Mouse (Mus musculus): ENCODE measurements at regions not wholly inside any gene's neighbourhood (a gene's known extent, or its start where the extent isn't known, plus 50 kb on each side); places are given as distances from the start of the nearest gene placed in this dataset.
"Not testable (repeated sequence)": the region's sequence is repeated elsewhere in the genome, so short reads cannot be mapped to it uniquely, and the experiment has no call there.

GRCm38 (mm10) chr15:89730320-89730719, 111.3 kb downstream of the Syt10 start:
- peak; percentile 78 for DNase-seq (ENCODE audit: low spot score)
- H3K4me2 ChIP-seq (ENCODE audit: low read depth, low read length, severe bottlenecking): no peak overlapping the region
- peak; percentile 53 for ATAC-seq (replicated peaks; ENCODE audit: low FRiP score)
- H3K4me1 ChIP-seq (replicated peaks; ENCODE audit: control insufficient read depth, insufficient read depth, low read length): no peaks in the 10 kb centered on the region
- H3K9me3 ChIP-seq (ENCODE audit: control insufficient read depth, low read length): no peaks in the 10 kb centered on the region
- H3K4me3 ChIP-seq (ENCODE audit: low read depth, low read length): no peak overlapping the region
- no peaks in the 10 kb centered on the region for H3K36me3 ChIP-seq (ENCODE audit: control insufficient read depth, insufficient read depth, low read length)
- H3K27ac ChIP-seq (ENCODE audit: low read depth, low read length): no peak overlapping the region
- 31% methylated on average over 6 of the region's 6 CpGs for WGBS
- no peak overlapping the region for H3K9ac ChIP-seq (ENCODE audit: low read length)
- no peaks in the 10 kb centered on the region for H3K27me3 ChIP-seq (ENCODE audit: control insufficient read depth, insufficient read depth, low read length)

GRCm38 (mm10) chr15:89724356-89724755, 117.3 kb downstream of the Syt10 start:
- no peaks in the 10 kb centered on the region for H3K4me1 ChIP-seq (replicated peaks; ENCODE audit: control insufficient read depth, insufficient read depth, low read length)
- no peak overlapping the region for H3K27ac ChIP-seq (ENCODE audit: low read depth, low read length)
- ATAC-seq (replicated peaks; ENCODE audit: low FRiP score) (no peak), DNase-seq (ENCODE audit: low spot score) (no peak)
- H3K9ac ChIP-seq (ENCODE audit: low read length): no peak overlapping the region
- no peaks in the 10 kb centered on the region for H3K27me3 ChIP-seq (ENCODE audit: control insufficient read depth, insufficient read depth, low read length)
- 64% methylated on average over 12 of the region's 12 CpGs for WGBS
- H3K9me3 ChIP-seq (ENCODE audit: control insufficient read depth, low read length): no peaks in the 10 kb centered on the region
- H3K4me3 ChIP-seq (ENCODE audit: low read depth, low read length): no peak overlapping the region
- no peaks in the 10 kb centered on the region for H3K36me3 ChIP-seq (ENCODE audit: control insufficient read depth, insufficient read depth, low read length)
- no peak overlapping the region for H3K4me2 ChIP-seq (ENCODE audit: low read depth, low read length, severe bottlenecking)

GRCm38 (mm10) chr15:89697221-89697620, 105.5 kb upstream of the Rabl2 start:
- Histone ChIP-seq H3K27me3 (ENCODE audit: control insufficient read depth, insufficient read depth, low read length) (no peaks in the 10 kb centered on the region), H3K4me3 (ENCODE audit: low read depth, low read length) (no peak overlapping the region), H3K9me3 (ENCODE audit: control insufficient read depth, low read length) (peaks cover 2% of the 10 kb centered on the region; the same call in 1 of the 2 replicates), H3K9ac (ENCODE audit: low read length) (no peak overlapping the region), H3K4me2 (ENCODE audit: low read depth, low read length, severe bottlenecking) (no peak overlapping the region), H3K4me1 (replicated peaks; ENCODE audit: control insufficient read depth, insufficient read depth, low read length) (no peaks in the 10 kb centered on the region), H3K27ac (ENCODE audit: low read depth, low read length) (no peak overlapping the region), H3K36me3 (ENCODE audit: control insufficient read depth, insufficient read depth, low read length) (no peaks in the 10 kb centered on the region)
- 88% methylated on average over 2 of the region's 2 CpGs for WGBS
- no peak for ATAC-seq (replicated peaks; ENCODE audit: low FRiP score)
- no peak for DNase-seq (ENCODE audit: low spot score)

- Histone ChIP-seq H3K36me3 (ENCODE audit: control insufficient read depth, insufficient read depth, low read length) (no peaks in the 10 kb centered on the region), H3K27me3 (ENCODE audit: control insufficient read depth, insufficient read depth, low read length) (no peaks in the 10 kb centered on the region), H3K4me2 (ENCODE audit: low read depth, low read length, severe bottlenecking) (no peak overlapping the region), H3K4me1 (replicated peaks; ENCODE audit: control insufficient read depth, insufficient read depth, low read length) (no peaks in the 10 kb centered on the region), H3K27ac (ENCODE audit: low read depth, low read length) (no peak overlapping the region), H3K4me3 (ENCODE audit: low read depth, low read length) (no peak overlapping the region), H3K9me3 (ENCODE audit: control insufficient read depth, low read length) (no peaks in the 10 kb centered on the region), H3K9ac (ENCODE audit: low read length) (no peak overlapping the region)
- DNase-seq (ENCODE audit: low spot score): no peak
- ATAC-seq (replicated peaks; ENCODE audit: low FRiP score): no peak
Measured at GRCm38 (mm10) chr15:89676366-89676765, 84.6 kb upstream of the Rabl2 start.

- H3K4me1 ChIP-seq (replicated peaks; ENCODE audit: control insufficient read depth, insufficient read depth, low read length); H3K4me3 ChIP-seq (ENCODE audit: low read depth, low read length); H3K9ac ChIP-seq (ENCODE audit: low read length); H3K4me2 ChIP-seq (ENCODE audit: low read depth, low read length, severe bottlenecking); ATAC-seq (replicated peaks; ENCODE audit: low FRiP score); H3K9me3 ChIP-seq (ENCODE audit: control insufficient read depth, low read length); DNase-seq (ENCODE audit: low spot score); H3K27me3 ChIP-seq (ENCODE audit: control insufficient read depth, insufficient read depth, low read length); H3K27ac ChIP-seq (ENCODE audit: low read depth, low read length); H3K36me3 ChIP-seq (ENCODE audit: control insufficient read depth, insufficient read depth, low read length): not testable (repeated sequence)
- 82% methylated on average over 1 of the region's 1 CpGs for WGBS
Measured at GRCm38 (mm10) chr15:89656558-89656957, 64.8 kb upstream of the Rabl2 start.
